Comparison of ENCODE assay signal across 8 mouse cellular contexts in the genomic region with DNA sequence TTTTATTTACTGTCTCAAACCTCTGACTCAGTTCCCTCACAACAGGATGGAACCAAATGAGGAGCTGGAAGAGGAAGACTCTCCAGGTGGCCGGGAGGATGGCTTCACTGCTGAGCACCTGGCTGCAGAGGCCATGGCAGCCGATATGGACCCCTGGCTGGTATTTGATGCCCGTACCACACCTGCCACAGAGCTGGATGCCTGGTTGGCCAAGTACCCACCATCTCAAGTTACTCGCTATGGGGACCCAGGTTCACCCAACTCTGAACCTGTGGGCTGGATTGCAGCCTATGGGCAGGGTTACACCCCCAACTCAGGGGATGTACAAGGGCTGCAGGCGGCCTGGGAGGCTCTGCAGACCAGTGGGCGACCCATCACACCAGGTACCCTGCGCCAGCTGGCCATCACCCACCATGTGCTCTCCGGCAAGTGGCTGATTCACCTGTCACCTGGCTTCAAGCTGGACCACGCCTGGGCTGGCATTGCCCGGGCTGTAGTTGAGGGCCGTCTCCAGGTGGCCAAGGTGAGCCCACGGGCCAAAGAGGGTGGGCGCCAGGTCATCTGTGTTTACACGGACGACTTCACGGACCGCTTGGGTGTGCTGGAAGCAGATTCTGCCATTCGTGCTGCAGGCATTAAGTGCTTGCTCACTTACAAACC. TPM values are rescaled to one million over a fixed set of nuclear protein-coding genes. Genes with fewer than 3 reads are reported as not detected.
DNase-seq lines count a peak whose midpoint lies in the region; ATAC-seq lines count a peak whose summit lies in the region.

No protein-coding gene starts in this region.

- 81% methylated on average over 18 of the region's 18 CpGs for WGBS in kidney, embryonic 16.5 days
- 87% methylated on average over 18 of the region's 18 CpGs for WGBS in forebrain, embryonic 16.5 days
- 73% methylated on average over 18 of the region's 18 CpGs for WGBS in liver, embryonic 16.5 days (ENCODE audit: insufficient replicate concordance)

- ATAC-seq in kidney, embryonic 16.5 days (ENCODE audit: low FRiP score, low TSS enrichment): no peak
- ATAC-seq in forebrain, embryonic 16.5 days: no peak
- ATAC-seq in liver, embryonic 16.5 days (ENCODE audit: low read depth): no peak

- no peaks in the 10 kb centered on the region for H3K27me3 ChIP-seq in kidney, embryonic 16.5 days (ENCODE audit: insufficient read depth, low read length)
- no peaks in the 10 kb centered on the region for H3K27me3 ChIP-seq in forebrain, embryonic 16.5 days (replicated peaks; ENCODE audit: control insufficient read depth, insufficient read depth, low read length)
- H3K27me3 ChIP-seq in liver, embryonic 16.5 days (ENCODE audit: control insufficient read depth, insufficient read depth, low read depth, low read length): no peaks in the 10 kb centered on the region

- peak overlapping the region; percentile 57; the same call in 1 of the 2 replicates for H3K27ac ChIP-seq in kidney, embryonic 16.5 days (ENCODE audit: low read length)
- peak overlapping the region; percentile 85 for H3K27ac ChIP-seq in forebrain, embryonic 16.5 days (ENCODE audit: low read length)
- peak overlapping the region; percentile 85 for H3K27ac ChIP-seq in liver, embryonic 16.5 days (ENCODE audit: low read length)

- H3K4me1 ChIP-seq in kidney, embryonic 16.5 days (ENCODE audit: insufficient read depth, low read length): peaks cover 29% of the 10 kb centered on the region
- H3K4me1 ChIP-seq in forebrain, embryonic 16.5 days (replicated peaks; ENCODE audit: control insufficient read depth, insufficient read depth, low read length): peaks cover 37% of the 10 kb centered on the region
- H3K4me1 ChIP-seq in liver, embryonic 16.5 days (ENCODE audit: control insufficient read depth, low read depth, low read length): peaks cover 23% of the 10 kb centered on the region

- H3K36me3 ChIP-seq in kidney, embryonic 16.5 days (ENCODE audit: insufficient read depth, low read length): peaks cover 26% of the 10 kb centered on the region
- H3K36me3 ChIP-seq in forebrain, embryonic 16.5 days (ENCODE audit: control insufficient read depth, insufficient read depth): peaks cover 7% of the 10 kb centered on the region; the same call in 1 of the 2 replicates
- H3K36me3 ChIP-seq in liver, embryonic 16.5 days (ENCODE audit: control insufficient read depth, insufficient read depth): peaks cover 4% of the 10 kb centered on the region; the same call in 1 of the 2 replicates

- no peak for DNase-seq in kidney, adult 8-10 months
- DNase-seq in cerebellum, adult 18-20 months: peak; percentile 13 to 36
- no peak for DNase-seq in adrenal gland, postnatal 36 days
- DNase-seq in c-Kit-positive CD71-positive TER-119-positive erythroid progenitor cells, embryonic 14.5 days (ENCODE audit: low spot score): no peak
- no peak for DNase-seq in retina, postnatal 1 day

- no peaks in the 10 kb centered on the region for H3K9me3 ChIP-seq in kidney, embryonic 16.5 days (ENCODE audit: low read length)
- H3K9me3 ChIP-seq in forebrain, embryonic 16.5 days (ENCODE audit: control insufficient read depth, low read length): no peaks in the 10 kb centered on the region
- no peaks in the 10 kb centered on the region for H3K9me3 ChIP-seq in liver, embryonic 16.5 days (replicated peaks; ENCODE audit: control insufficient read depth, low read length)

- H3K9ac ChIP-seq in kidney, embryonic 16.5 days (replicated peaks; ENCODE audit: low read length): peak overlapping the region; percentile 83
- H3K9ac ChIP-seq in forebrain, embryonic 16.5 days (replicated peaks; ENCODE audit: low read depth, low read length): peak overlapping the region; percentile 98
- H3K9ac ChIP-seq in liver, embryonic 16.5 days (ENCODE audit: low read depth, low read length): peak overlapping the region; percentile 93

- H3K4me3 ChIP-seq in kidney, embryonic 16.5 days (ENCODE audit: low read length): peak overlapping the region; percentile 62
- H3K4me3 ChIP-seq in forebrain, embryonic 16.5 days (replicated peaks; ENCODE audit: low read length): peak overlapping the region; percentile 78
- peak overlapping the region; percentile 88 for H3K4me3 ChIP-seq in liver, embryonic 16.5 days (ENCODE audit: low read depth, low read length)

- peak overlapping the region; percentile 88 for H3K4me2 ChIP-seq in kidney, embryonic 16.5 days (replicated peaks; ENCODE audit: low read depth, low read length)
- peak overlapping the region; percentile 83 for H3K4me2 ChIP-seq in forebrain, embryonic 16.5 days (ENCODE audit: low read length)
- H3K4me2 ChIP-seq in liver, embryonic 16.5 days (ENCODE audit: low read depth, low read length): peak overlapping the region; percentile 82

RNA-seq across cellular contexts. Expression of a gene that starts 1.1 kb away (rescaled TPM):
- 24.0 and 50.8 TPM in 2 replicates for polyA plus RNA-seq in kidney, embryonic 16.5 days (2015; fragmentation: Nextera tagmentation; extraction: Ambion mirVana)
- 61.1 and 62.9 TPM in 2 replicates for polyA plus RNA-seq in forebrain, embryonic 16.5 days (2015; fragmentation: Nextera tagmentation; extraction: Ambion mirVana)
- 6.1 and 7.1 TPM in 2 replicates for polyA plus RNA-seq in liver, embryonic 16.5 days (2015; fragmentation: Nextera tagmentation; extraction: Ambion mirVana)
- 10 to 100 TPM; 43.7 to 50.6 TPM for total RNA-seq in adrenal gland, postnatal 36 days (2021)

RNA-seq across cellular contexts. Expression of a gene that starts 1.3 kb away (rescaled TPM):
- 226 and 236 TPM in 2 replicates for polyA plus RNA-seq in kidney, embryonic 16.5 days (2015; fragmentation: Nextera tagmentation; extraction: Ambion mirVana)
- polyA plus RNA-seq in forebrain, embryonic 16.5 days (2015; fragmentation: Nextera tagmentation; extraction: Ambion mirVana): 283 and 294 TPM in 2 replicates
- polyA plus RNA-seq in liver, embryonic 16.5 days (2015; fragmentation: Nextera tagmentation; extraction: Ambion mirVana): 61.4 and 64.5 TPM in 2 replicates
- 100 to 1,000 TPM; 250 to 263 TPM for total RNA-seq in adrenal gland, postnatal 36 days (2021)

RNA-seq across cellular contexts. Expression of a gene that starts 21.3 kb away (rescaled TPM):
- polyA plus RNA-seq in kidney, embryonic 16.5 days (2015; fragmentation: Nextera tagmentation; extraction: Ambion mirVana): 0.54 TPM in 1 of 2 replicates, not detected in the other
- polyA plus RNA-seq in forebrain, embryonic 16.5 days (2015; fragmentation: Nextera tagmentation; extraction: Ambion mirVana): not detected in 2 replicates
- not detected in 2 replicates for polyA plus RNA-seq in liver, embryonic 16.5 days (2015; fragmentation: Nextera tagmentation; extraction: Ambion mirVana)
- 1 to 10 TPM in 1 of 2 experiments, not detected in 1; 5.3 TPM for total RNA-seq in adrenal gland, postnatal 36 days (2021)

RNA-seq across cellular contexts. Expression of a gene that starts 23.7 kb away (rescaled TPM):
- 0.41 TPM in 1 of 2 replicates, not detected in the other for polyA plus RNA-seq in kidney, embryonic 16.5 days (2015; fragmentation: Nextera tagmentation; extraction: Ambion mirVana)
- polyA plus RNA-seq in forebrain, embryonic 16.5 days (2015; fragmentation: Nextera tagmentation; extraction: Ambion mirVana): not detected in 2 replicates
- polyA plus RNA-seq in liver, embryonic 16.5 days (2015; fragmentation: Nextera tagmentation; extraction: Ambion mirVana): 0.05 and 0.26 TPM in 2 replicates
- not detected for total RNA-seq in adrenal gland, postnatal 36 days (2021)

RNA-seq across cellular contexts. Expression of a gene that starts 31.7 kb away (rescaled TPM):
- 7.8 and 8.6 TPM in 2 replicates for polyA plus RNA-seq in kidney, embryonic 16.5 days (2015; fragmentation: Nextera tagmentation; extraction: Ambion mirVana)
- polyA plus RNA-seq in forebrain, embryonic 16.5 days (2015; fragmentation: Nextera tagmentation; extraction: Ambion mirVana): 8.6 and 8.8 TPM in 2 replicates
- polyA plus RNA-seq in liver, embryonic 16.5 days (2015; fragmentation: Nextera tagmentation; extraction: Ambion mirVana): 0.86 and 0.97 TPM in 2 replicates
- 1 to 10 TPM; 7.9 to 8.3 TPM for total RNA-seq in adrenal gland, postnatal 36 days (2021)

Comparison
In these comparisons a context has a peak if more than half of its experiments do, and no peak if none do; other contexts are left out.
1. DNase-seq: peak in cerebellum, adult 18-20 months (2 of 2); none in kidney, adult 8-10 months (0 of 2), adrenal gland, postnatal 36 days (0 of 2), c-Kit-positive CD71-positive TER-119-positive erythroid progenitor cells, embryonic 14.5 days (single experiment) and retina, postnatal 1 day (single experiment).
2. Peak in every context shown above with its lines, with median percentiles within 50 percentile points of each other: H3K27ac ChIP-seq, H3K4me2 ChIP-seq, H3K4me3 ChIP-seq and H3K9ac ChIP-seq.